Mouse (Mus musculus) olfactory bulb, adult 2 months (tissue): ENCODE data around the gene Rgs1. TPM values are rescaled to one million over a fixed set of nuclear protein-coding genes. Genes with fewer than 3 reads are reported as not detected.

Experiments used
- H3K27ac ChIP-seq: fragments of 200-500 bp; 2 replicates; pipeline ENCODE4 v1.5.1; 2012; ENCODE audit warnings: low read depth, low read length; ENCODE audit not compliant: insufficient read depth
- H3K4me1 ChIP-seq: fragments of 200-500 bp; 2 replicates; pipeline ENCODE4 v1.6.1; 2012; ENCODE audit warnings: low read length; ENCODE audit not compliant: control insufficient read depth, insufficient read depth
- H3K4me3 ChIP-seq: fragments of 200-500 bp; 2 replicates; pipeline ENCODE4 v1.5.1; 2012; ENCODE audit warnings: mild to moderate bottlenecking, low read depth, low read length, moderate library complexity; ENCODE audit not compliant: insufficient read depth
- CTCF ChIP-seq: fragments of 200-500 bp; IDR thresholded peaks from 2 replicates; pipeline ENCODE4 v1.5.1; 2012; ENCODE audit warnings: low read depth, mild to moderate bottlenecking, low read length, moderate library complexity; ENCODE audit not compliant: insufficient read depth
- POLR2A ChIP-seq: fragments of 200-500 bp; IDR thresholded peaks from 2 replicates; pipeline ENCODE4 v1.6.1; 2012; ENCODE audit warnings: mild to moderate bottlenecking, low read depth, low read length, moderate library complexity; ENCODE audit not compliant: insufficient read depth
- whole genome bisulfite sequencing: fragments of 180-500 bp; shearing (Covaris S2); methylation state at CpG from one replicate; pipeline ENCODE4 v1.1.7; 2018; 5-methylcytosine and 5-hydroxymethylcytosine counted together
- polyA plus RNA-seq: library from polyadenylated mRNA; stranded (reverse); fragments of >200 nt; gene quantifications from 2 replicates; pipeline ENCODE4 v1.2.4, GENCODE M21; 2012; ENCODE audit warnings: low replicate concordance; ENCODE audit not compliant: missing spikeins, insufficient read depth, insufficient read length

Gene Rgs1
- not detected in 2 replicates for polyA plus RNA-seq

- WGBS: 67% methylated on average over 9 of the region's 9 CpGs
- Histone ChIP-seq H3K27ac (no peak within 1 kb of the TSS), H3K4me3 (no peak within 1 kb of the TSS), H3K4me1 (no peaks in the 10 kb centered on the region)
- no peak for TF ChIP-seq POLR2A
- no peak for TF ChIP-seq CTCF
Observed at GRCm38 (mm10) chr1:144248923-144249322, at the start of gene Rgs1. Gene Rgs1, minus strand, starts transcription at chr1:144249242.

- no peaks in the 10 kb centered on the region for H3K4me1 ChIP-seq
- no peak overlapping the region for H3K4me3 ChIP-seq
- TF ChIP-seq POLR2A: no peak
- no peak for TF ChIP-seq CTCF
- H3K27ac ChIP-seq: no peak overlapping the region
- WGBS: 91% methylated on average over 3 of the region's 3 CpGs
Observed at GRCm38 (mm10) chr1:144283020-144284014, 34.3 kb upstream of the Rgs1 start.

GRCm38 (mm10) chr1:144280056-144280455 is 31.0 kb upstream of the Rgs1 start:
- Histone ChIP-seq H3K4me1 (no peaks in the 10 kb centered on the region), H3K27ac (no peak overlapping the region), H3K4me3 (no peak overlapping the region)
- TF ChIP-seq POLR2A: no peak
- no peak for TF ChIP-seq CTCF
- WGBS: 80% methylated on average over 4 of the region's 4 CpGs

GRCm38 (mm10) chr1:144272991-144273390 is 23.9 kb upstream of the Rgs1 start:
- 84% methylated on average over 2 of the region's 2 CpGs for WGBS
- H3K4me1 ChIP-seq: no peaks in the 10 kb centered on the region
- TF ChIP-seq POLR2A (no peak), CTCF (no peak)
- no peak overlapping the region for H3K4me3 ChIP-seq
- H3K27ac ChIP-seq: no peak overlapping the region

GRCm38 (mm10) chr1:144269112-144269511 is 20.1 kb upstream of the Rgs1 start:
- H3K4me3 ChIP-seq: no peak overlapping the region
- 89% methylated on average over 2 of the region's 2 CpGs for WGBS

GRCm38 (mm10) chr1:144267471-144268470 is 18.7 kb upstream of the Rgs1 start:
- WGBS: 40% methylated on average over 3 of the region's 3 CpGs
- TF ChIP-seq CTCF: no peak
- TF ChIP-seq POLR2A: no peak
- H3K27ac ChIP-seq: no peak overlapping the region

More at GRCm38 (mm10) chr1:144269112-144269511, 20.1 kb upstream of the Rgs1 start:
- H3K27ac ChIP-seq: no peak overlapping the region
- H3K4me1 ChIP-seq: no peaks in the 10 kb centered on the region
- TF ChIP-seq POLR2A (no peak), CTCF (no peak)

GRCm38 (mm10) chr1:144264000-144264399 is 15.0 kb upstream of the Rgs1 start:
- TF ChIP-seq POLR2A: no peak
- 84% methylated on average over 3 of the region's 3 CpGs for WGBS
- Histone ChIP-seq H3K4me1 (no peaks in the 10 kb centered on the region), H3K4me3 (no peak overlapping the region), H3K27ac (no peak overlapping the region)

More at GRCm38 (mm10) chr1:144267471-144268470, 18.7 kb upstream of the Rgs1 start:
- Histone ChIP-seq H3K4me1 (no peaks in the 10 kb centered on the region), H3K4me3 (no peak overlapping the region)

GRCm38 (mm10) chr1:144262008-144262407 is 13.0 kb upstream of the Rgs1 start:
- H3K4me1 ChIP-seq: no peaks in the 10 kb centered on the region
- H3K27ac ChIP-seq: no peak overlapping the region
- TF ChIP-seq POLR2A (no peak), CTCF (no peak)
- no peak overlapping the region for H3K4me3 ChIP-seq

GRCm38 (mm10) chr1:144258779-144259178 is 9.7 kb upstream of the Rgs1 start:
- WGBS: 81% methylated on average over 3 of the region's 3 CpGs
- TF ChIP-seq CTCF (no peak), POLR2A (no peak)

More at GRCm38 (mm10) chr1:144258779-144259178, 9.7 kb upstream of the Rgs1 start:
- H3K27ac ChIP-seq: no peak overlapping the region
- no peaks in the 10 kb centered on the region for H3K4me1 ChIP-seq
- no peak overlapping the region for H3K4me3 ChIP-seq
